Mouse (Mus musculus) cerebellum, adult 2 months (tissue): ENCODE measurements around the gene Ppfia4.

Experiments
- CTCF ChIP-seq: fragments of 200-500 bp; IDR thresholded peaks from 2 replicates; pipeline ENCODE4 v1.5.1; 2011; ENCODE audit warnings: low read depth, mild to moderate bottlenecking, control low read depth, low read length, moderate library complexity, borderline replicate concordance; ENCODE audit not compliant: insufficient read depth
- POLR2A ChIP-seq: fragments of 200-500 bp; IDR thresholded peaks from 2 replicates; pipeline ENCODE4 v1.6.1; 2011; ENCODE audit warnings: low read length, control low read depth, borderline replicate concordance; ENCODE audit not compliant: insufficient read depth

DNA sequence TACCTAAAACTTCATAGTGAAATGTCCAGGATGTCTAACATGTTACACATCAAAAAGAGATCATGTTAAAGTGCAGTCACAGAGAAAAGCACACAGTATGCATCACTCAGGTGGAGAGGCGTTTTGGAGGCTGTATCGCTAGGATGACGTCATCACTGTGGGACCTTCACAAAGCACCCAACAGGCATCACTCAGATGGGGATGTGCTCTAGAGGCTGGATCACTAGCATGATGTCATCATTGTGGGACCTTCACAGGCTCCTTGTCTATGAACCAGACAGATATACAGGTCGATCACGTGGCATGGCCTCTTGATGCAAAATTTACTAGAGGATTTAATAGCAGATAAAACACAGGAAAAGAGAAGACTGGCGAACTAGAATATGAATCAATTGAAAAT lies 68.4 kb downstream of the Ppfia4 start:
- no peak for TF ChIP-seq CTCF
- no peak for TF ChIP-seq POLR2A
